Mouse (Mus musculus): ENCODE results near the gene Irgm1.
"Not testable (repeated sequence)": the region's sequence is repeated elsewhere in the genome, so short reads cannot be mapped to it uniquely, and the experiment has no call there.

The Irgm1 gene

DNA sequence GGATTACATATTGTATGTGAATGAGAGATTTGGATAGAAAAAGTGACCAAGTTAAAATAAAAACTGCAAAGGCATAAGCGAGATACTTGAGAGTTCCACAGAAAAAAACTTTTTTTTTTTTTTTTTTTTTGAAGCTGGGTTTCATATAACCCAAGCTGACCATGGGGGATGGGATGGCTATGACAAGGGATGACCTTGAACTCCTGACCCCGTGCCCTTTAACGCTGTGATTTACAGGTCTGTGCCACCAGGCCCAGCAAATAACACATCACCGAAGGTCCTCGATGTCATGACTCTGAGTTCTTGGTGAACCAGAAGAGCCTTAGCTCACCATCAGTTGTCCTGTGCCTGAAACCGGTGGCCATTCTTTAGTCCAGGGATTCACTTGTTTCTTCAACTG, 35.6 kb downstream of the Irgm1 start:
- in situ Hi-C loops (cut with MboI, MseI): no loop called here

DNA sequence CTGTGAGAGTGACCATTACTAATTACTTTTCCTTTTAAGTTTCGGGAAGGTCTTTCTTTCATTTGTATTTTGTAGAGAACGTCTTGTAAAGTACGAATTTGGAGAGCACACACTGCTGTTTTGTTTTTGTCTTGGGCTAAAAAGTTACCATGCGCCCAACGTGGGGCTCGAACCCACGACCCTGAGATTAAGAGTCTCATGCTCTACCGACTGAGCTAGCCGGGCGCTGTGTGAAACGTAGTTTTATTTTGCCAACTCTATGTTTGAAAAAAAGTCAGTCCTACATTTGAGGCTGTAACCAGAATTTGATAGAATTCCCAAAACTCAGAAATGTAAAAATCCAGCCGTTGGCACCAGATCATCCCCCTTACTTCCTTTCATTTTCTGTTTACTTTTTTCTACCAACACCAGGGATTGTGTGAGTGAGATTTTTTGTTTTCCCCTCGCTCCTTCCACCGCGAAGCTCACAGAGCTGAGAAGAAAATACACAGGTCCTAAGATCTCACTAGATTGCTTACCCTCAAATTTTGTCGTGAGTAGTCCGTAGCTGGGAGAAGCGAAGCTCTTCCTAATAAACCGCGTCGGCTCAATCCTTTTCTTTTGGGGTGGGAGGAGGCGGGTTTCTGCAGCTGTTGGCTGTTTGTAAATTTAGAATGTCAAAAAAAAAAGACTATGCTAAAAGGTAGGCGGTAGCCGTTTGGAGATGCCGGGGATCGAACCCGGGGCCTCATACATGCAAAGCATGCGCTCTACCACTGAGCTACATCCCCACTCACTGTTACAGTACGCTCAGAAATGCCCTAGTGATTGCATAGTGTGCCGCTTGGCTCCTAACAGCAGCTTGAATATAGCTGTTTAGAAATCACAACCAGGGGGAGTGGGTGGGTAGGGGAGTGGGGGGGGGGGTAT, 37.5 kb downstream of the Irgm1 start:
- in situ Hi-C loops (cut with MboI, MseI): no loop called here

DNA sequence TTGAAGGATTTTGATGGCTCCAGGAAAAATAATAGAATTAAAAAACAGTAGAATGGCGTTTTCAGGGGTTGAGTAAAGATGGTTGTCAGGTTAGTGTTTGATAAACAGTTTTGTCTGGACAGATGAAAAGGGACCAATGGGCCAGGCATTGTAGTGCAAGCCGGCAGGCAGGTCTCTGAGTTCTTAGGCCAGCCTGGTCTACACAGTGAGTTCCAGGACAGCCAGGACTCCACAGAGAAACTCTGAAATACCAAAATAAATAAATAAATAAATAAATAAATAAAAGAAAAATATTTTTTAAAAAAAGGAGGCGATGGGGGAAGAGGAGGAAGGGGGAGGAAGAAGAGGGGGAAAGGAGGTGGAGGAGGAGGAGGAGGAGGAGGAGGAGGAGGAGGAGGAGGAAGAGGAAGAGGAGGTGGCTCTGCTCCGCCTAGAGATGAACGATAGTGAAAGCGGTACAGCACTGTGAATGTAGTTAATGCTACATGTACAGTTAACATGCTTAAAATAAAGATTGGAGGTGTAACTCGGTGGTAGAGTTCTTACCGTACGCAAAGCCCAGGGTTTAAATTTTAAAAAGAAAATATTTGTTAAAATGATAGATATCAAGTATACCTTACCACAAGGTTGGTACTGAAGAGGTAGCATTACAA, 38.3 kb downstream of the Irgm1 start:
- in situ Hi-C loops (cut with MboI, MseI): no loop called here

DNA sequence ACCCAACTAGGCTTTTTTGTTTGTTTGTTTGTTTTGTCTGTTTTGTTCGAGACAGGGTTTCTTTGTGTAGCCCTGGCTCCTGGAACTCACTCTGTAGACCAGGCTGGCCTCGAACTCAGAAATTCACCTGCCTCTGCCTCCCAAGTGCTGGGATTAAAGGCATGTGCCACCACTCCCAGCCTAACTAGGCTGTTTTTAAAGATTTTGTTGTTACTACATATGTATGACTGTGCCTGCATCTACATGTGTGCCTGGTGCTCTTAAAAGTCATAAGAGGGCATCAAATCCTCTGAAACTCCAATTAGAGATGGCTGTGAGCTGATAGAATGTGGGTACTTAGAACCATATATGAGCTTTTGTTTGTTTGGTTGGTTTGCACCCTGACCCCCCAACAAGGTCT, 40.2 kb downstream of the Irgm1 start:
- in situ Hi-C loops (cut with MboI, MseI): no loop called here

DNA sequence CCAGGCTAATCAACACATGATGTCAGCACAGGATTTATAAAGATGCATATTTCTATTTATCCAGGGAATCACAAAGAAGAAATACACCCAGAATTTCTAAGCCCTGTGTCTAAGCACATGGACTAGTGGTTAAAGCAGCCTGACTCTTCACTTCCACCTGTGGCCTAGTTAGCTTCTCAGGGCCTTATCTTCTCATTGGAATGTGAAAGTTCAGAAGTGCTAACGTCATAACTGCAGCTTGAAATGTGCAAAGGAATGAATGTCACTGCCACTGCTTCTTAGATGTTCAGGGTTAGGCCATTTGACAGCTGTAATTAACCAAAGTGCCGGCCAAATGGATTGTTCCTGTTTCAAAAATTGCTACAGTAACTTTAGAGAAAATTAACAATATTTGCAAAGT, 41.2 kb downstream of the Irgm1 start:
- in situ Hi-C loops (cut with MboI, MseI): no loop called here

DNA sequence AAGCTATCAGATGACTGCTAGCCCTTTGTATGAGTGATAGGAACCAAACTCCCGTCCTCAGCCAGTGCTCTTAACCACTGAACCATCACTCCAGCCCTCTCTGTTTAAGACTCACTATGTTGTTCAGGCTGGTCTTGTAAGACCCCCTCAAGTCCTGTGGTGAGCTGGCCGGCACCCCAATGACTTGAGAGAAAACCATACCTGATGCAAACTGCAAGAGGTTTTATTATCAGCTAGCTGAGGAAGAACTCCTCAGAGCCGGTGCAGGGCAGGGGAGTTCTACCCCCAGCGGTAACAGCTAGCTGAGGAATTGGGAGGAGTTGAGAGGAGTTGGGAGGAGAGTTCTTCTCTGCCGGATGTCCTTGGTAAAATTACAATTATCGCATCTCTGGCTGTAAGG, 43.6 kb downstream of the Irgm1 start:
- in situ Hi-C loops (cut with MboI, MseI): no loop called here

DNA sequence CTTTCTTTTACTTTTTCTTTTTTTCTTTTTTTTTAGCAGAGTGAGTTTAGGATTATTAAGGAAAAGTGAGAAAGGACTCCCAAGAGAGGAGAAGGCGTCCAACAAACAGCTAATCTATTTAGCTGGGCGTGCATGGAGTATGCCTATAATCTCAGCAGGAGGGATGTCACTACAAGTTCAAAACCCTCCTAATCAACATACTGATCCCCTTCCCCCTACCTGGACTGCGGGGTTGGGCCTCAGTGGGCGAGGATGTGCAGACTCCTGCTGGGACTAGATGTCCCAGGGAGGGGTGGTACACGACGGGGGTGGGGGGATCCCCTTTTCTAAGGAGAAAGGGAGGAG, 44.8 kb downstream of the Irgm1 start:
- in situ Hi-C loops (cut with MboI, MseI): no loop called here

DNA sequence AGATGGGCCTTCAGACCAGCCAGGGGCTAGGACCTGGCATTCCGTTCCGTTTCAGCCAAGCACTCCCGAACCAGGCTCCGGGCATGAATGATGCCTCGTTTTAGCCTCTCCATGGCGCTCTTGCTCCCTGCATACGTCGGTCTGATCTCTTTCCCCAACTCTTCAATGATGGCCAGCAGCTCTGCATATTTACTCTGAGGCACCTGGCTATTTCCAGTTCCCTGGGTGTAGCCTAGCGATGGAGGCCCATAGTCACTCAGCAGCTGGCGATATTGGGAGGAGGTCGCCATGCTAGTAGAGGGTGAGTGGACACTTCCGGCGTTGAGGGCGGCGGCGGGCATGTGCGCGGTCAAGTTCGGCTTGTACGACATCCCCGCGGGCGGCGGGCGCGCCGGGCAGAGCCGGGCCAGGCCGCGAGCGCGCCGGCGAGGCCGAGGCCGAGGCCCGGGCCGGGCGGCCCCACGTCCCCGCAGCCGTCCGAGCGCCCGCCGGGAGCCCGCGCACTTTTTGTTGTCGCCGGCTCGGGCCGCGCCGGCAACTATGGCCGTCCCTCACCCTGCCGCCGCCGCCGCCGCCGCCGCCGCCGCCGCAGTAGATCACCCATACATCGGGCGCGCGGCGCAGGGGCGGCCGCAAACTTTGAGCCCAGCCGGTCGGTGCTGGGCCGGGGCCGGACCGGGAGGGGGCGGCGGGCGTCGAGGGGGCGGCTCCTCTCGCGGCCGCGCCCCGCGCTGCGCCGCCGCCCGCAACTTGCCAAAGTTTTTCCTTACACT, 45.3 kb downstream of the Irgm1 start, which contains the start of the genes Trim7 and Gm12184:
TSS of gene Trim7 (plus strand) at position 162 of the 773 bp plus-strand sequence.
TSS of gene Gm12184 (minus strand) at position 677 of the 773 bp plus-strand sequence.
- in situ Hi-C loops (cut with MboI, MseI): not testable (repeated sequence)

DNA sequence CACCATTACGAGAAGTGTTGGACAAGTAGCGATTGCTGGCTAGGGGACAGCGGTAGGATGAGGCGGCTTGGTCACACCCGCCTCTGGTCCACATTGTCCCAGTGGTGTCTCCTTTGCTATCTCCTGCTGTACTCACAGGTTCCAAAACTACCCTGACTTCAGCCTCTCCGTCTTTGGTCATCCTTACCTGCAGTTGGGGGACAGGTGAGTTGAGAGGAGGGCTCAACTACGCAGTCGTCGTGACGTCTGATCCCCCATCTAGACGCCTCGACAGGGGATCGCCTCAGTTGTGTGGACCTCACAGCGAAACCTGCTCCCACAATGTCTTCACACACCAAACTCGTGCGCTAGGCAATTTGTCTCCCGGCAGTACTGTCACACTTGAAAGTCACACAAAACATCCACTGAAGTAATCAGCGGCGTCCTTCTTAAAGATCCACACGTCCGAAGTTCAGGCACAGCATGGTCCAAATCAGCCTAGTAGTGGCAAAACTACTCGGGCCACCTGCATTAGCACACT, 47.1 kb downstream of the Irgm1 start:
- in situ Hi-C loops (cut with MboI, MseI): loop anchor here in 1 of 2 experiments (25.0 kb wide), 1 partner anchor 888 kb away; the partner anchor contains the start of gene Cnot6

DNA sequence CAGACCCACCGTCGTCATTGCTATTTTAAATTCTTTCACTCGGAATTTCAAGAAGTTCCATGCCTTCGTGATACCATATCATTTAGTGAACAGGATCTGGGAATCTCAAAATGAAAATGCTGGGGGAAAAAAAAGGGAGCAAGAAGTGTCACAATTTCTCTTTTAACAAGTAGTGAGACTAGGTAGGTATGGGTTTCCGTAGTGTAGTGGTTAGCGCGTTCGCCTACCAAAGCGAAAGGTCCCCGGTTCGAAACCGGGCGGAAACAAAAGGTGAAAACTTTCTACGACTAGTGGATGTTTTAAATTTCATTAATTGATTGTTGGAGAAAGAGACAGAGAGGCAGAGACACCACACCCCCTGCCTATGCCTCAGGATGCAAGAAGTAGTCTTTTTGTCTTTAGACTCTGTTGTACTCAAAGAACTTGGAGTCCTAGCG, 47.9 kb downstream of the Irgm1 start:
- in situ Hi-C loops (cut with MboI, MseI): loop anchor here in 1 of 2 experiments (25.0 kb wide), 1 partner anchor 889 kb away; the partner anchor contains the start of gene Cnot6

DNA sequence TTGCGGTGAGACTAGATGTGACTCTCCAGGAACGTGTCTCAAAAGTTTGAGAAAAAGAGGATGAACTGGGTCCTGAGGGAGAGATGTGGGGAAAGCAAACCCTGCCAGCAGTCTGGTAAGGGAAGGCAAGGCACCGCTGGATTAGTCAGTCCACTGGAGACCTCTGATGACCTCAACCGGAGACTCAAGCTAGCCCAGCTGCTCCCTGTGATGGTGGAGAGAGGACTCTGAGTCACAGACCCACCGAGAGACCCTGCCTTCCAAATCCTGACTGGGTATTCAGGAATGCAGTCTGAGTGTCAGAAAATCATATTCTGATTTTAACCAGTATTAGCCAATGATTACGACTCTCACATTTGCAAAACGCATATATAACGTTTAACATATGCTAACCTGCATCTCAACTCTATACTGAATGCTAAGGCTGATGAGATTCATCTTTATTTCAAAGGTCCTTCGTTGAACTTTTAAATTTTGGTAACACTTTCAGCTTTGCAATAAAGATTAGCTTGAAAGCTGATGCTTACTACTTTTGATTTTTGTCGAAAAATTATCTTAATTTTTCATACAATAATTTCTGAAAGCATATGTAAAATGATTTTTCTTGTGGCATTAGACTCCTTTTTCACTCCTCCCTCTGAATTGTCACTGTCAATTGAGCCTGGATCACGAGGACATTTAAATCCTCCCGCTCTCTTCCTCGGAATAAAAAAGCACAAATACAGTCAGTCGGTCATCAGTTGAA, 48.5 kb downstream of the Irgm1 start:
- in situ Hi-C loops (cut with MboI, MseI): loop anchor here in 1 of 2 experiments (25.0 kb wide), 1 partner anchor 889 kb away; the partner anchor contains the start of gene Cnot6

DNA sequence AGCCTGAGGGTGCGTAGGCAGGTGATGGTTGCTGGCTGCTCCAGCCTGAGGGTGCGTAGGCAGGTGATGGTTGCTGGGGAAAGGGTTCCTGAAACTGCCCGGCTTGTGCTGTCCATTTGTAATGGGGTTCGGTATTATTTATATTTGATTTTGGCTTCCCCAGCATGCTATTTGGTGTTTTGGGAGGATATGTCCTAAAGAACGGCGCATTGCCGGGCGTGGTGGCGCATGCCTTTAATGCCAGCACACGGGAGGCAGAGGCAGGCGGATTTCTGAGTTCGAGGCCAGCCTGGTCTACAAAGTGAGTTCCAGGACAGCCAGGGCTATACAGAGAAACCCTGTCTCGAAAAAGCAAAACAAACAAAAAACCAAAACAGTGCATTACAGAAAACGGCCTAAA, 50.2 kb downstream of the Irgm1 start:
- in situ Hi-C loops (cut with MboI, MseI): loop anchor here in 1 of 2 experiments (25.0 kb wide), 1 partner anchor 891 kb away; the partner anchor contains the start of gene Cnot6

DNA sequence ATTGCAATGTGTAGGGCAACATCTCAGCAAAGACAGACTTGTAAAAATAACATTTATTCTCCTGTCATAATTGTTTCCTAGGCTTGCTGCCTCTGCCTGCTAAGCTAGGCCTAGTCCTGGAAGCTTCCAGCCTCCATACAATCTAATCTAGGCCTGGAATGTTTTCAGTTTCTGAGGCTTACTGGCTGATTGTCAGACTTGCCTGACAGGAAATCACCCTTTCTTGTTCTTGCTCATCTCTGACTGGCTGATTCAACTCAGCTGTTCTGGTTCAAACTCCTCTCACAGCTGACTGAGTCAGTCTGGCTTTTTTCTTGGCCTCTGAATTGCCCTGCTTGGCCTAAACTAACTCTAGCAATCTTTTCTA, 51.2 kb downstream of the Irgm1 start:
- in situ Hi-C loops (cut with MboI, MseI): loop anchor here in 1 of 2 experiments (25.0 kb wide), 1 partner anchor 892 kb away; the partner anchor contains the start of gene Cnot6

DNA sequence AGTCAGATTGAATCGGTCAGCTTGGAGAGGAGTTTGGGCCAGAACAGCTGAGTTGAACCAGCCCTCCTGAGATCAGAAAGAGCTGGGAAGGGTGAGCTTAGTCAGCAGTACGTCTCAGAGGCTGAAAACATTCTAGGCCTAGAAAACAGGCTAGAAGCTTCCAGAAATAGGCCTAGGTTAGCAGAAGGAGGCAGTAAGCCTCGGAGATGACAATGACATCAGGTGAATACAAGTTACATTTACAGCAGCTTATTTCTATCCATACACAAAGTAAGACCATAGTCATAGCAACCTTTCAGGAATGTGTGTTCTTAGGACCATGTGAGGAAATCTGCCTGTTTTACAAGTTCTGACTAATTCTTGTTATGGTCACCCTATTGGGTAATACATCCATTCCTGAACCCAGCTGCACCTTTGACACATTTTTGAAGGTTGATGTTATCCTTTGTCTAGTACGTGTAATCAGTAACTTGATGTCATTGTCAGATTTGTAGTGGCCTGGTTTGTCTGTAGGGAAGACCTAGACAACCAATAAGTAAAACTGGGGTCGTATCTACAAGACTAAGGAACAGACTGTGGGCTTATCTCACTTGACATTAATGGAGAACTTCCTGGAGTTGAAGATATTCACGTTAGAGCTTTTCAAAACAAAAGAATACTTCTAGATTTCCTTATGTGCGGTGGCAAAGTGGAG, 51.7 kb downstream of the Irgm1 start:
- in situ Hi-C loops (cut with MboI, MseI): loop anchor here in 1 of 2 experiments (25.0 kb wide), 1 partner anchor 893 kb away; the partner anchor contains the start of gene Cnot6

DNA sequence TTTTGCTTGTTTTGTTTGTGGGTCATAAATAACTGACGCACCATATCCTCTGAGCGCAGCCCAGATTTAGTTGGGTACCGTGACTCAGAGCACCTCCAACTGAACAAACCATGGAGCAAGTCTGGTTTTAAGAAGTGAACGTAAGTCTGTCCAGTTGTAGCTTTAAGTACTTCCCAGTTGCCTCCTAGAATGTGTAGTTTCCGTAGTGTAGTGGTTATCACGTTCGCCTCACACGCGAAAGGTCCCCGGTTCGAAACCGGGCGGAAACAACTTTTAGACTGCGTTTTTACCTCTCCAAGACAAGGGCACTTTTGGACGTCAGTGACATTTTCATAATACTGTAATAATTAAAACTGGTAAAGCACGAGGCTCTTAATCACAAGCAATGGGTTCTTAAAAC, 53.1 kb downstream of the Irgm1 start:
- in situ Hi-C loops (cut with MboI, MseI): loop anchor here in 1 of 2 experiments (25.0 kb wide), 1 partner anchor 894 kb away; the partner anchor contains the start of gene Cnot6

DNA sequence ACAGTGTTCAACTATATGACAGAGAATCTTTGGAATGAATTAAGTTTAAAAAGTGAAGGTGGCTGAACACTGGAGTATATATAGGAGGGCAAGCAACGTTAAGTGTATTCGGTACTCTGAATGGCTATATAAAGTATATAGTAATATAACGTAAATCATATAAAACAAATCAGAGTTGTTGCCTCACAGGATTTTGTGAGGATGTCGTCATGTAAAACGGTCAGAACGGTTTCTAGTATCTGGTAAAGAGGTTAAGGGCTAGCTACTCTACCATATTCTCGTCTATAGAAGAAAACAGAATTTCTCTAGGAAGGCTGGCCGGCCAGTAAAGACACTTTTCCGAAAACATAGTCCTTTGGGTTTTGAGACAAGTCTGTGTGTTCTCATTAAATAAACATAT, 53.7 kb downstream of the Irgm1 start:
- in situ Hi-C loops (cut with MboI, MseI): loop anchor here in 1 of 2 experiments (25.0 kb wide), 1 partner anchor 895 kb away; the partner anchor contains the start of gene Cnot6

DNA sequence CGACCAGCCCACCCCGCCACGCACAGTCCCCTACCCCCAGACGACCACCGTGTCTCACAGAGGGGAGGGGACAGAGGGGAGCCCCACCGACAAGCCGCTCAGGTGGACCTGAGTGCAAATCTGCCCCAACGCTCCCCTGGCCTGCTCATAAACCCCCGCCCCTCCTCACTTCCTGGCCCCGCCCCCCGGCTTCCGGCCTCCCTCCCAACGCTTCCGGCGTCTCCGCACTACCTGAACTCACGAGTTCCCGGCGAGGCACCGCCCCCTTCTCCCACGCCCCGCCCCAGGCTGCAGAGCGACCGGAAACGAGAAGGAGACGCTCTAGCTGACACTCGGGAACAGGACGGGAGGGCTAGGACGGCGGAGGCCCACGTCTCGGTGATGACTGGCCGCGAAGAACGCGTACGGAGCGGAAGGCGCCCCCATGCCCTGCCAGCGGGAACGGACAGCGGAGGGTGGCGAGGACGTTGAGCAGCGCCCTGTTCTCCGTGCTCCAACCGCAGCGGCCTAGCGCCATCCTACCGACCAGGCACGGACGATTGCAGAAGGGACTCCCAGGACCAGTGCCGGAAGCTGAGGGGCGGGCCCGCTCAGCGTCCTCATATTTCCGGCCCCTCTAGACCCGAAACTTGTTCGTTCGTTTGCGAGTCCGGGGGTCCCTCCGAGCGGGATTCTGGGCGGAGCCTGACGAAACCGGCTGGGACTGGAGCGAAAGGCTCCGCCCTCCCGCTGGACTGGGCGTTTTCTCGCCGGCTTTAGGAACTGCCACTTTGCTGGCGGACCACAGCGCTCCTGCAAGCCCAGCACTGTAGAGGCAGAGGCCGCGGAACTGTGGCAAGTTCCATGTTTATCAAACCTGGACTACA, 54.5 kb downstream of the Irgm1 start, which contains the start of gene Trim41:
TSS of gene Trim41 (minus strand) at position 554 of the 866 bp plus-strand sequence.
- in situ Hi-C loops (cut with MboI, MseI): loop anchor here in 1 of 2 experiments (25.0 kb wide), 1 partner anchor 895 kb away; the partner anchor contains the start of gene Cnot6

DNA sequence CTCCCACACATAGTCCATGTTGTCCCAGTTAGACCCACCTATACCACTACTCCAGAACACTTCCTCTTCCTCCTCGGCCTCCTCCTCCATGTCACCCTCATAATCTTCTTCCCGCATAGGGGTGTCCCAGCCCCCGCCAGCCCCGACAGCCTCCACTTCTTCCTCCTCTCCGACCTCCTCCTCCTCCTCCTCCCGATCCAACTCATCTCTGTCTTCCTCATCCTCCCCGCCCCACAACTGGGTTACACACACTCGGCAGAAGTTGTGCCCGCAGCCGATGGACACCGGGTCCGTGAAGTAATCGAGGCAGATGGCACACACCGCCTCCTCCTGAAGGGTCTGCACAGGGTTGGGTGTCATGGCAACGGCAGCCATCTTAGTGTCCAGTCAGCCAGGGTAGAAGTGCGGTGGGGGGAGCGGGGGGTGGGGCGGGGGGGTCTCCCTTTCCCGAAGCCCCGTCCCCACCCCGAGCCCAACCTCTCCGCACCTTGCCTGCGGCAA, 55.2 kb downstream of the Irgm1 start:
- in situ Hi-C loops (cut with MboI, MseI): loop anchor here in 1 of 2 experiments (25.0 kb wide), 1 partner anchor 896 kb away; the partner anchor contains the start of gene Cnot6

All from T-helper 17 cell (primary cell).